Mouse (Mus musculus): ENCODE measurements around the gene Ciita.

DNA sequence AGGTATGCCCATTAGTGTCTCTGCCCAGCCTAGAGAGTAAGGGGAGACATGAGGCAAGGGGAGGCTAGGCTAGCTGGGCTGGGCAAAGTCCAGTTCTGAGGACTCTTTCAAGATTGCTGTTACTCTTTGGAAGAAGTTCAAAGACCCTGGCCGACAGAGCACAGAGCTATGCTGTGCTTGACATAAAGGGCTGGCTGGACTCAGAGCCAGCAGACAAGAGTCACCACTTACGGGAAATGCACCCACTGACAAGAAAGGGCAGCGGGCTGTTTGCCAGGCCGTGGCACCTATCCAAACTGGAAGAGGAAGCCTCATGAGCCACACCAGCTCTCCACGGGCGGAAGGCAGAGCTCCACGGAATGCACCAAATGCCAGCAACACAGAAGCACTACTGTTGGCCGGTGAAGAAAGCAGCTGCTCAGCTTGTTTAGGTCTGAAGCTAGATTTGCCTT is 27.4 kb upstream of the Ciita start:
- TF ChIP-seq CTCF (IDR thresholded peaks at IDR 0.05; ENCODE audit: borderline replicate concordance, insufficient read depth, low read length), result no peak
- TF ChIP-seq POLR2A (IDR thresholded peaks at IDR 0.05; ENCODE audit: low read depth, low read length), result no peak

All from embryonic fibroblast, embryonic 13.5 days (primary cell).